Mouse (Mus musculus) ovary, postnatal 14 days (tissue): ENCODE data around the gene Rnf213.

Source experiments
- DNase-seq: peaks from one replicate; pipeline ENCODE4 v3.0.0; 2022; ENCODE audit warnings: low spot score

Rnf213 gene

DNA sequence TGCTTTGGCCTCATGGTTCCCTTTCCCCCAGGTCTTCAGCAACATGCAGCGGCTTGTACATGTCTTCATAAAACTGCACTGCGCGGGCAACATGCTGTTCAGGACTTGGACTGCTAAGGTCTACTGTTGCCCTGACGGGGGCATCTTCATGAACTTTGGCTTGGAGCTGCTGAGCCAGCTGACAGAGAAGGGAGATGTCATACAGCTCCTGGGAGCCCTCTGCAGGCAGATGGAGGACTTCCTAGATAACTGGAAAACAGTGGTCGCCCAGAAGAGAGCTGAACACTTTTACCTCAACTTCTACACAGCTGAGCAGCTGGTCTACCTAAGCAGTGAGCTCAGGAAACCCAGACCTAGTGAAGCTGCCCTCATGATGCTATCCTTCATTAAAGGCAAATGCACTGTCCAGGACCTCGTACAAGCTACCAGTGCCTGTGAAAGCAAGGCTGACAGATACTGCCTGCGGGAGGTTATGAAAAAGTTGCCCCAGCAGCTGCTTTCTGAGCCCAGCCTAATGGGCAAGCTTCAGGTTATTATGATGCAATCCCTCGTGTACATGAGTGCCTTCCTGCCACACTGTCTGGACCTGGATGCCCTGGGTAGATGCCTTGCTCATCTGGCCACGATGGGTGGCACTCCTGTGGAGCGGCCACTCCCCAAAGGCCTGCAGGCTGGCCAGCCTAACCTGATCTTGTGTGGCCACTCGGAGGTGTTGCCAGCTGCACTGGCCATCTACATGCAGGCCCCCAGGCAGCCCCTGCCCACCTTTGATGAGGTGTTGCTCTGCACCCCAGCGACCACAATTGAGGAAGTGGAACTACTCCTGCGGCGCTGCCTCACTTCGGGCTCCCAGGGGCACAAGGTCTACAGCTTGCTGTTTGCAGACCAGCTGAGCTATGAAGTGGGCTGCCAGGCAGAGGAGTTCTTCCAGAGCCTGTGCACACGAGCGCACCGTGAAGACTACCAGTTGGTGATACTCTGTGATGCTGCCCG, 43.3 kb downstream of the Rnf213 start:
- no peak for DNase-seq

DNA sequence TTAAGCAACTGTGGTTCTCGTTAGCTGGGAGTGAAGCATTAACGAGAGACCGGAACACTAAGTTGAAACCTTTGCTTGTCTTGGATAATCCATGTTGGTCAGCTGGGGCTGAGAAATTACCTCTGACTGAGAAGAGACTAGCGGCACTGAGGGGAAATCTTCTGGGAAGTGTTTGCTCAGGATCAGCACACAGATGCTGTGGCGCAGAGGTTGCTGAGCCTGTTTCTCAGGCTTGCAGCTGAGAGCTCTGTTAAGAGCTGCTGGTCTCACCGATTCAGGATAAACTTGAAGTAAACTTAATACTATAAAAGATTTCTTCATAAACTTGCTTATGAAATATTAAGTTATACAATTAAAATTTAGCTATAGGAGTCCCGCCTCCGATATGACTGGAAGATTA, 45.9 kb downstream of the Rnf213 start:
- no peak for DNase-seq

DNA sequence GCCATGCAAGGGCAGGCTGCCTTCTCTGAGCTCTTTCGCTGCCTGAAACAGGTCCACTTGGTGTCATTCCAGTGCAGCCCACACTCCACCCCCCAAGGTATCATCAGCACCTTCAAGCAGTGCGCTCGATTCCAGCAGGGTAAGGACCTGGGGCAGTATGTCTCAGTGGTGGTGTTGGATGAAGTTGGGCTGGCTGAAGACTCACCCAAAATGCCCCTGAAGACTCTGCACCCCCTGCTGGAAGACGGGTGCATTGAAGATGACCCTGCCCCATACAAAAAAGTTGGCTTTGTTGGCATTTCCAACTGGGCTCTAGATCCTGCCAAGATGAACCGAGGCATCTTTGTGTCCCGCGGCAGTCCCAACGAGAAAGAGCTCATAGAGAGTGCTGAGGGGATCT, 49.3 kb downstream of the Rnf213 start:
- no peak for DNase-seq

DNA sequence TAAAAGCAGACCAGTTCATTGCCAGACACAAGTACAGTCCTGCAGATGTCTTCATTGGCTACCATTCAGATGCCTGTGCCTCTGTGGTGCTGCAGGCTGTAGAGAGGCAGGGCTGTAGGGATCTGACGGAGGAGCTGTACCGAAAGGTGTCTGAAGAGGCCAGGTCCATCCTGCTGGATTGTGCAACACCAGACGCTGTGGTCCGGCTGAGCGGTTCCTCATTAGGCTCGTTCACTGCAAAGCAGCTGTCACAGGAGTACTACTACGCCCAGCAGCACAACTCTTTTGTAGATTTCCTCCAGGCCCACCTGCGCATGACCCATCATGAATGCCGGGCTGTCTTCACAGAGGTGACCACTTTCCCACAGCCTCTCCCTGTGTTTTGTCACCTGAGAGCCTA, 50.5 kb downstream of the Rnf213 start:
- DNase-seq = no peak

DNA sequence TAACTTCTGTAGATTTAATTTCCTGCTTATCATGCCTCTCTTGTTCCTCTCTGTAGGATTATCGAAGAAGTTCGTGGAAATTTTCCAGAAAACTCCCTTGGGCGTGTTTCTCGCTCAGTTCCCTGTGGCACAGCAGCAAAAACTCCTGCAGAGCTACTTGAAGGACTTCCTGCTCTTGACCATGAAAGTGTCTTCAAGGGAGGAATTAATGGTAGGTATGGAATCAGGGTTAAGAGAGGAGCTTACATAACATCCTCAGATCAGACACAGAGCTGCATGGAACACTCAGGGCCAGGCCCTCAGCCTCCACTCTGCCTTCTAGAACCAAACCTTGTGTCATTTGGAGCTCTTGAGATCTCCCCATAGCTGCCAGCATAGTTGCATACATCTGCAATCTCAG, 63.2 kb downstream of the Rnf213 start:
- no peak for DNase-seq

DNA sequence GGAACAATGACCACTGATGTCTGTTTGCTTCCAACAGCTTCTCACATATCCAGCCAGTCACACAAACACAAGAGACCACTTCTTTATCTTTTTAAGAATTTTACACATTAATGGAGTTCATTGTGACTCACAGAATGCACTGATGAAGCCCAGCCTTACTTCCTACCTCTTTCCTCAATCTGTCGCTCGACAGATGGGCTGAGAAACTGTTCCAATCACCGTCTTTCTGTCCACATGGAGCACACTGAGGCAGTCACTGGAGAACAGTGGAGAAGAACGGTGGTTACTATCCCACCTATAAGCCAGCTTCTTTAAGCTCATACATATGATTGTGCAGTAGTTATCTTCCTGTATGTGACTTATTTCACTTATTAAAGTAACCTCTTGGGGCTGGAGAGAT, 85.0 kb downstream of the Rnf213 start:
- no peak for DNase-seq

DNA sequence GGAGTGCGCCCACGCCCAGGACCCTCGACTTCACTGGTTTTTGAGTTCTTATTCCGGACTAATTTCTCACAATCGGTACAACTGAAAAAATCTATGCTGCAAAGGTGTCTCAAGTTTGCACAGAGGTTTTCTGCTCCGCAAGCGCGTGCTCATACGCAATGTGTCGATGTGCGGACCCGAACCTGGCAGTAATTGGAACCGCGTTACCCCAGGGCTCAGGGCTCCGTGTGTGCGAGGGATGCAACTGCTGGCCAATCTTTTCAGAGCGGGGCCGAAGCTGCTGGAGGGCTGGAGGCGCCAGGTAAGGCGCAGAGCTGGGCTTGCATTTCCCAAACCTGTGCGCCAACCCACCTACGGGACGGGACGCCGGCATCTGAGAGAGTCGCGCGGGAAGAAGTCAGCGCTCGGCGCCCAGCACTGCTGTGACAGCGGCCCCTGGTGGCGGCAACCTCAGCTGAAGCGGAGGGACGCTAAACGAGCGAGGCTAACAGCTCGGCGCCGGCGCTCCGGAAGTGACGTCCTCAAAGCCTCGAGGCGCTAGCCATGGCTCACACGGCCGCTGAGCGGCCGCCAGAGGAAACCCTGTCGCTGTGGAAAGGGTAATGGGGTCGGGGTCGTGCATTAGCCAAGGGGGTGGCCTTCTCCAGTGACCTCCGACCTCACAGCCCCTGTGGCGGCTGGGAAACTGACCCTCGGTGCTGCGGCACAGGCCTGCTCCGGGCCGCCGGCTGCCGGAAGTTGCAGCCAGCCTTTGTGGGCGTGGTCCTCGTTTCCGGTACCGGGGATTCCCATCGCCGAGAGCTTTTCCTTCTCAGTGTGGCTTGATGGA, 98.2 kb downstream of the Rnf213 start, which contains the start of gene Endov:
Gene Endov (plus strand): TSS at position 487 of the 829 bp plus-strand sequence.
- DNase-seq = peak; percentile 99

DNA sequence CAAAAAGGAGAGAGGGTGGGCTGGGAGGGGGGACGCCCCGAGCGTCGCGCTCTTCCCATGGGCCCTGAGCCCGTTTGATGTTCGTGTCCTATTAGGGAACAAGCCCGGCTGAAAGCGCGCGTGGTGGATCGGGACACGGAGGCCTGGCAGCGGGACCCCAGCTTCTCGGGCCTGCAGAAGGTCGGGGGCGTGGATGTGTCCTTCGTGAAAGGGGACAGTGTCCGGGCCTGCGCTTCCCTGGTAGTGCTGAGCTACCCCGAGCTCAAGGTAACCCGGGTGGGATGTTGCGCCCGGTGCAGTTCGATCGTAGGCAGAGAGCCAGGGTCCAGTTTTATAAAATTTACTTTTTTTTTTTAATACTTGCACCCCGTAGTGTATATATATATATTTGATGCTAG, 98.8 kb downstream of the Rnf213 start:
- no peak for DNase-seq

DNA sequence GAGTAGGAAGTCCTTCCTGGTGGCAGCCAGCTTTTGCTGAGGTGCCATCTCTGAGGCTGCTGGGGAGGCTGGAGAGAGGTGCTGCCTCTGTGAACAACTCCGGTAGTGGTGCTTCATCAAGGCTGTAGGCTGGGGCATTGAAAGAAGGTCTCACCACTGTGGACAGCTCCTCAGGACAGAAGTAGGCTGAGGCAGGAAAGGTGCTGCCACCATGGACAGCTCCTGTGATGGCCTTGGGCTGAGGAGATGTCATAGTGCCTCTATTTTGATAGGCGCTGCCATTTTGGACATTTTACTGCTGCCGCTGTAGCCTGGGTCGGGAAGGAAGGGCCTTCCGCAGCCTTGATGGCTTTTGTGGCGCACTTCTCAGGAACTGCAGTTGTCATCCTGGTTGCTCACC, 99.9 kb downstream of the Rnf213 start:
- DNase-seq = no peak

DNA sequence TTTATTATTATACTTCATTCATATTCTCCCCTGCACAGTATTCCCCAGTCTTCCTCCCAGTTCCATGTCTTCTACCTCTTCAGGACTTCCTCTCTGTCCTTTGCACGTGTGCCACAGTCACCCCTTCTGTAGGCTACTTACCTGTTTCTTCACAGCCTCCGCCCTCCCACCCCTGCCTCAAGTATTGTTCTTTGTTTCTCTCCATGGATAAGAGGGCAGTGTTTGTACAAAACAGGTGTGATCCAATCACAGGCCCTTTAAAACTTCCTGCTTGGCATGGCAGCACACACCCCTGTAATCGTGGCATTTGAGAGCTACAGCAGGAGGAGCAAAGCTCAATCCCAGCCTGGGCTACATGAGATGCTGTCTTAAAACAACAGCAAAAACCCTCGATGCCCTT, 100.6 kb downstream of the Rnf213 start:
- no peak for DNase-seq

DNA sequence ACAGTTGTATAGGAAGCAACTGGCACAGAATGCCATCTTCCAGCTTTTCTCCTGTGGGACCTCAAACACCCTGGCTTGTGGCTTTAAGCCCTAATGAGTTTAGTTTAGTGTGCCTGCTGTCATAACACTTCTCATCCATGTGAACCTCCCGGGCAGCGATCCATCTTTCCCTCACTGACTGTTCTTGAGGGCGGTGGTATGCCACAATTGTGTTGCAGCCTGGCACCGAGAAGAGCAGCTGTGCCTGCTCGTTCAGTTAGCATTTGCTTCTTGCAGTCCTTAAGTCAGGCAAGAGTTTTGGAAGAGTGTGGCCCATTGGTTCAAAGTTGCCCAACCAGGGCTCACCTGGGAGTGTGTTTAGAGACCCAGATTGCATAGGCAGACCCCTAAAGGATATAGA, 103.2 kb downstream of the Rnf213 start:
- DNase-seq = no peak

DNA sequence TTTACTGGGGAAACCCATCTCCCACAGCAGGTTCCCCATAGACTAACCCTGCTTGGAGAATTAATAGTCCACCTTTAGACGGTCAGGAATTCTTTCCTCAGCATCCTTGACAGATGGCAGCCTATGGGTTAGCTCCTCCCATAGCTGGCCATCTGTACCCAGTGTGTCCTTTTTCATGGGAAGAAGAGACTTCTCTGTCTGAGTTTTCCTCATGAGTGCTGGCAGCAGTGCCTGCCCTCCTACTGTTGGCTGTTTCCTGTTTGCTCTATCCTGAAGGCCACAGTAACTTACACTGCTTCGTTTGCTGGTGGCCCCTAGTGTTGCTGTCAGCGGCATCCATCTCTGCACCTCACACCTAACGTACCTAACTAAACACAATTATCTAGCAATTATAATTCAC, 104.6 kb downstream of the Rnf213 start:
- no peak for DNase-seq

DNA sequence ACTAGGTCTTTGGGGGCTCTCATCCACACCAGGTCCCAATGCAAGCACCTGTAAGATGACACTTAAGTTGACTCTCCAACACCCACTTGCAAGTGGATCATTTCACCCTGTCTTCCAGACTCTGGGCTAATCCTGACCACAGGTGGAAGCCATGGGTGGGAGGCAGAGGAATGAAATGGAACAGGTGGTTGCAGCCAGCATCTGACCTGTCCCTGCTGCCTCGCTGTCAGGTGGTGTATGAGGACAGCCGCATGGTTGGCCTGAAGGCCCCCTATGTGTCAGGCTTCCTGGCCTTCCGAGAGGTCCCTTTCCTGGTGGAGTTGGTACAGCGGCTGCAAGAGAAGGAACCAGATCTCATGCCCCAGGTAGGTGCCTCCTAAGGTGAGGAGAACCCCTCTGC, 106.4 kb downstream of the Rnf213 start:
- no peak for DNase-seq

DNA sequence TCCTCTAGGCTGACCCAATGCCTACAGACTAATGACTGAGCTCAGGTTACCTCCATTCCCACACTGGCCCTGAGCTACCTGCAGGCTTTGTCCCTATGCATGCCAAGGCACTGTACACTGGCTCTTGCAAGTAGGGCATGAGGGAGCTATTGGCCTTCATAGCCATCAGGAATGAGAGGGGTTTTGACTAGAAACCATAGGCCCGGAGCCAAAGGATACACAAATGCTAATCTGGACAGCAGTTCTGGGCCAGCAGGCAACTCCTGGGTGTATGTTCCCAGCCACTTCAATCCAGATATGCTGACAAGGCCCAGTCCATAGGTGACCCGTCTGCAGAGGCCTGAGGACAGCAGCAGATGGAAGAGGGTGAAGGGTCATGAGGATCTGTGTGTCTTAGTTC, 107.1 kb downstream of the Rnf213 start:
- no peak for DNase-seq

DNA sequence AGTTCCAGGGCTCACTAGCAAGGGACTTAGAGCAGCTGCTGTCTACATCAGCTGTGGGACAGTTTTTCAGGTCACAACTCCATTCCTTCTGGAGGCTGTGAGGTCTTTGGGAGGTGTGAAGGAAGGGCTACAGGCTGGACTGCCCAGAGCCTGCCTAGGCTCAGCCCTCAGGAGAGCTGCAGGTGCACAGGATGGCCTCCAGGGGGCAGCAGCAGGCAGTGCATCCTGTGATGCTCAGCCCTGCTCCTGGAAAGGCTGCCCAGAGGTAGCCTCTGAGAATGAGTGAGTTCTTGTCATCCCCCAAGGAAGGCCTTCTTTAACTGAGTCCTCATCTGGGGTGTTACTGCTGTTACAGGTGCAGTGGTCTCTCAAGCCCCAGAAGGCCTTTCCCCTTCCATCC, 110.8 kb downstream of the Rnf213 start:
- peak; percentile 75 for DNase-seq

DNA sequence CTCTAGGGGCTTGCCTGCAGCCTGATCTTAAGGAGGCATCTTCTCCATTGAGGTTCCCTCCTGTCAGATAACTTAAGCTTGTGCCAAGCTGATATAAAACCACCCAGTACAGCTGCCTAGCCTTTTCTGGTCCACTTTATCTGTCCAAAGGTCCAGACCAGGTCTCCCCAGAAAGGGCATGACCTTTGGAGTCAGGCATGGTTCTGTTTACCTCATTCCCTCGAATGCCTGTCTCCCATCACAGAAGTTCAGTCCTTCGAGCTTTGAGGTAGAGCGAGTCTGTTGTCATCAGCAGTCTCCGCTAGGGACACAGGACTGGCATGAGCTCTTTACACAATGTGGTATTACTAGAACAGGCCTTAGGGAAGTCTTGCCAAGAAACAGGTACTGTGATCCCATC, 113.5 kb downstream of the Rnf213 start:
- no peak for DNase-seq

DNA sequence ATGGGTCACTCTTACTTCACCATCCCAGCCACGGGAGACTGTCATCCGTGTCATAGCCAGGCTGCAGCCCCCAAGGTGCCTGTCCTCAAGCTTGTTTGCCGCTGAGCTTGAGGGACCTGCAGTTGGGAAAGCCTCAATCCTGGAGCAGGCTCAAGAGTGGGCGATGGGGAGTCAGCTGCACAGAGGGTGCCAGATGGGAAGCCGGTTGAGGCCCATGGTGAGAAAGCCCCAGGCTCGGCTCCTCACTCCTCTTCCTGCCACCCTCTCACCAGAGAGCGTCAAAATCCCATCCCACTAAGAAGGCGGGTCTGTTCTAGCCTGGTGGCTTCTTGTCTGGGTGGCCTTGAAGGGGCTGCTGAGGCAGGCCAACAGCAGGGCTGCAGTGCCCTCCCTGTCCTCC, 114.9 kb downstream of the Rnf213 start:
- no peak for DNase-seq

DNA sequence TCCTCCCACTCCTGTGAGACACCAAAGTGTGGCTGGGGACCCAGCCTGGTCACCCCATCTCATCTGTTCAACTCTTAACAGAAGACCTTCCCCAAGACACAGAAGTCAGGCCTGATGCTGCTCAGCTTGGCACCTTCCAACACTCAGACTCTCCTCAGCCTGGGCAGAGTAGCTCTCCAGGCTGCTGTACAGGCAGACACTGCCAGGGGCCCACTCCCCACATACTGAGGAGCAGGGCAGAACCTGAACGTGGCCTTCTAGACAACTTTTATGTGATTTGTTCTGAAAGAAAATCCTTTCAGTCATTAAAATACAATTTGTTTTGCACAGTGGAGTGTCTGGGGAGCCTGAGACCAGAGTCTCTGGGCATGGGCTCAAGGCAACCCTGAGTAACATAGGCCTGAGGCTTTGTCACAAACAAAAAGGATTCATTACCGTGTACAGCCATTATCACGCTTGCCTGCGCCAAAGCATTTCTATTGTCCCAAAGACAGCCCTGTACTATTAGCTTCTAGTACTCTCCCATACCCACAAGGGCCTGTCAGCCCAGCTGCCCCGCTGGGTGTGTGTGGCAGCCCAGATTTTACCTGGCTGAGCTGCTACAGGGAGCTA, 116.4 kb downstream of the Rnf213 start:
- no peak for DNase-seq

DNA sequence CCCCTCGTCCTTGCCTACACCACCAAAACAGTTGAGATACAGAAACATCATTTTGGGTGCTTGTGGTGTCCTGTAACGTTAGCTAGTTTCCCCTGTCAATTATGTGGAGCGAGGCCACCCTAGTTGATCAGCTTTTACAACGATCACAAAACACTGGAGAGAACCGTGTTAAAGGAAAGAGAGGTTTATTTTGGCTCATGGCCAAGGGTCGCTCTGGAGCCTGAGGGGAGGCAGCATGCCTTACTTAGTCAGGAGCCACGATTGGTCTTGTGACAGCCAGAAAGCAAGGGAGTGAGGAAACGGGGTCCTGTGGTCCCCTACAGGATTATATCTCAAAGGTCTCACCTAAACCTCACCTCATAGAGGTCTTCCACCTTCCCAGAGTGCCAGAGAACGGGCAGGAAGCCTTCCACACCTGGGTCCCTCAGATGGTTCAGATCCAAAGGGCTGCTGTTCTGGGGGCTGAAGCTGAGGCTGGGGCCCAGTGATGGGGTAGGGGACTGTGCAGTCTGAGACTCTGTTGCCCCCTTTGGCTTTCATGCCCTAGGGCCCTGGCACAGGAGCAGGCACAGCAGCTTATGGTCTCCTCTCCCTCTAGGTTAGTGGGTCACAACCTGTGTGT, 120.2 kb downstream of the Rnf213 start:
- DNase-seq = no peak

DNA sequence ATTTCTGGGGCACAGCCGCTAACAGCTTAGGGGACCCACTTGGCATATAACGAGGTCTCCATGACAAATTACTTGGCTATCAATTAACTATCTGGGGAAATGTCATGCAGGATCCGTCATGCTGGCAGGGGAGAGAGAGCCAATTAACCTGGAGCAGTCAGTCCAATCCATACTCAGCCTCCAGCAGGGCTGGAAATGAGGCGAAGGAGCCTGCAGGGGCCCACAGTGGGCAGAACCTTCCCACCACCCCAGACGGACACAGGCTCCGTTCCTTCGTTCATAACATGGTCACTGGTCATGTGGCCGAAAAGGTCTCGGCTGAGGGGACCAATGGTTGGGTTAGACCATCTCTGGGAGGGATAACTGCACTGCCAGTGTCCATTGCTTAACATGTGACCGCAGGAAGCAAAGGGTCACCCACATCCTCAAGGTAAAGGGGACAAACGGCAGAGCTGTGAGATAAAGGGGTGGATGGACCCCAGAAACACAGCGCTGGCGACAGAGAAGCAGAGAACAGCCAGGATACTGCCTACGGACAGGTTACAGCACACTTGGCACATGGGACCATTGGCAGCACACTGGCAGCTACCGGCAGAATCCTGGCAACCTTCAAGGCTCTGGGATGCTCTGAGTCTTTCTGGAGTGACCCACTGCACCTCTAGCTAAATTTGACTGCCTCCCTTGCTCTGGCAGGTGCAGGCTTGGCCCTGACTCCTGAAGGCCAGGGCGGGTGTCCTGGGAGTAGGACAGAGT, 121.4 kb downstream of the Rnf213 start:
- DNase-seq = no peak

DNA sequence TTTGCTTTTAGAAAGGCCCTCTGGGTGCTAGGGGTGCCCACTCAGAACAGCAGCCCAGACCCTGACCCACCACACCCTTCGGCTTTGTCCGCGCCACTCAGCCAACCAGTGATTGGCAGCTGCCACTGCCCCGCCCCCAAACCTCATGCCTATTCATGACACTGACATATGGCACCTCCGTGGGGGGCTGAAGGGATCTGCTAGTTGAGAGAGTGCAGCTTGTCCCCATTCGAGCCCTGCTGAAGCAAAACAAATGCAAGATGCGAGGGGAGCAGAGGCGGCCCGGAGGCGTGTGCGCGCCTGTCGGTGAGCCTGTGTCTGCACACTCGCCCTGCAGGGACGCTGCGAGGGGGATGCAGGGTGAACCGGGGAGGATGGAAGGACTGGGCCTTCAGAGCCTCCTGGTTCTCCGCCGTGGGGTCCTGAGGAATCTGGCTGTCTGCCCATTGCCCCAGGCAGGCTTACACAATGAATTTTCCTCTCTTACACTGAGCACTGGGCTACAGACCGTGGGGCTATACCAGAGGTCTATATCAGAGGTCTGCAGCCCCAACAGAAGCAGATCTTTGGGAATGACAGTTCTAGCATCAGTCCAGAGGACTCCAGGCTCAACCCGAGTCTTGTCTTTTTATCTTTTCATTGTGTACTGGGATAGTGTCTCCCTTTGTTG, 122.2 kb downstream of the Rnf213 start:
- no peak for DNase-seq
